Mouse (Mus musculus): ENCODE results near the gene Atat1.

GRCm38 (mm10) chr17:35958533-35959223 lies 48.8 kb upstream of the Atat1 start:
- no peak for TF ChIP-seq TCF12 (IDR thresholded peaks at IDR 0.05; ENCODE audit: low read depth, low read length)
- TF ChIP-seq NRF1 (IDR thresholded peaks at IDR 0.05; ENCODE audit: low read depth, low read length) = no peak
- TF ChIP-seq JUND (conservative IDR thresholded peaks at IDR 0.05; ENCODE audit: low read depth, low read length) = no peak
- no peak for TF ChIP-seq CTCF (conservative IDR thresholded peaks at IDR 0.05 in 1 of 2, IDR thresholded peaks at IDR 0.05 in 1 of 2; ENCODE audit: low read depth in 2 of 2, low read length in 2 of 2)
- TF ChIP-seq MEF2A (IDR thresholded peaks at IDR 0.05; ENCODE audit: borderline replicate concordance, low read depth, low read length) = no peak
- TF ChIP-seq USF2 (conservative IDR thresholded peaks at IDR 0.05; ENCODE audit: low read depth, low read length) = no peak
- no peak for TF ChIP-seq ZNF384 (IDR thresholded peaks at IDR 0.05; ENCODE audit: low read depth, low read length)
- TF ChIP-seq RAD21 (IDR thresholded peaks at IDR 0.05; ENCODE audit: low read depth, low read length) = no peak
- TF ChIP-seq POLR2A (IDR thresholded peaks at IDR 0.05; ENCODE audit: low read depth, low read length) = 0 out of 2 replicates have a peak, but pooled peaks have one; percentile 9
- no peak for TF ChIP-seq CHD2 (IDR thresholded peaks at IDR 0.05; ENCODE audit: low read length)
- TF ChIP-seq USF1 (IDR thresholded peaks at IDR 0.05; ENCODE audit: low read depth, low read length) = no peak
- TF ChIP-seq KAT2A (IDR thresholded peaks at IDR 0.05; ENCODE audit: insufficient replicate concordance, low read length) = no peak
- TF ChIP-seq ZMIZ1 (IDR thresholded peaks at IDR 0.05; ENCODE audit: low read depth, low read length) = no peak

Measured in CH12.LX (cell line).